In the genomic region with DNA sequence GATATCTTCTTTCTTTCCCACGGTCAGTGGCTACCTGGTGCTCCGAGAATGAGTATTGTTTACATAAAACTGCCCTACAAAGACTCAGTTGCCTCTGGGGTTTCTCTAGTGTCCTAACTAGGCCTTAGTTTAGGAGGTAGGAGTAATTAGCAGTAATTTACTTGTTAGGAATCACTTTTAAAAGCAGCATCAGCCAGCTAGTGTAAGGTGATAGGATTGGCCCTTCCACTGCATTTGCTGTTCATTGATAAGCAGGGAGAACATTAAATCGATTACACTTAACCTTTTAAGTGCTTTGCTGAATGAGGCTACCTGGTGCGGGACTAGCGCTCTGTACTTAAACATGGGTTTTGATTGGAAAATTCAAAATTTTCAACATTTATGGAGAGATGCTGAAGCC, we compare ENCODE assay signal across 8 mouse cellular contexts. TPM values are rescaled to one million over a fixed set of nuclear protein-coding genes. Genes with fewer than 3 reads are reported as not detected.
A peak's percentile ranks its signal among the peaks of the same experiment; 100 is the strongest.
DNase-seq lines count a peak whose midpoint lies in the region; ATAC-seq and TF ChIP-seq lines count a peak whose summit lies in the region.

No protein-coding gene starts in this region.

- H3K4me1 ChIP-seq in megakaryocyte, embryonic 14.5 days: peaks cover 70% of the 10 kb centered on the region
- peaks cover 20% of the 10 kb centered on the region for H3K4me1 ChIP-seq in forebrain, embryonic 14.5 days (ENCODE audit: control insufficient read depth, insufficient read depth, low read length)
- peaks cover 28% of the 10 kb centered on the region for H3K4me1 ChIP-seq in liver, adult 2 months (ENCODE audit: control insufficient read depth, insufficient read depth, low read length)
- H3K4me1 ChIP-seq in stomach, postnatal 0 days (replicated peaks; ENCODE audit: control insufficient read depth, insufficient read depth): peaks cover 14% of the 10 kb centered on the region

- WGBS in forebrain, embryonic 14.5 days: 43% methylated on average over 5 of the region's 5 CpGs
- 26% methylated on average over 5 of the region's 5 CpGs for WGBS in liver, adult 2 months
- WGBS in stomach, postnatal 0 days: 42% methylated on average over 5 of the region's 5 CpGs

- no peak overlapping the region for H3K27ac ChIP-seq in forebrain, embryonic 14.5 days (ENCODE audit: low read depth, low read length)
- H3K27ac ChIP-seq in liver, adult 2 months (replicated peaks; ENCODE audit: insufficient read depth, low read depth, low read length): no peak overlapping the region; the same call in 1 of the 2 replicates
- H3K27ac ChIP-seq in stomach, postnatal 0 days (replicated peaks): peak overlapping the region; percentile 95

- no peak for TF ChIP-seq EP300 in stomach, postnatal 0 days (optimal IDR thresholded peaks at IDR 0.05)

- no peak for DNase-seq in forebrain, embryonic 14.5 days (ENCODE audit: low spot score)
- peak; percentile 67 for DNase-seq in liver, adult 2 months (ENCODE audit: extremely low read depth, low read depth, low spot score)
- no peak for DNase-seq in stomach, postnatal 0 days (ENCODE audit: low spot score)
- no peak for DNase-seq in right cerebral cortex, postnatal 25 days
- no peak for DNase-seq in urinary bladder, adult 2 months (ENCODE audit: low spot score)
- DNase-seq in left cerebral cortex, adult 11 months (ENCODE audit: low spot score): no peak

- H3K79me2 ChIP-seq in liver, adult 2 months (ENCODE audit: control insufficient read depth, insufficient read depth, low read length): peaks cover 17% of the 10 kb centered on the region; the same call in 1 of the 2 replicates

- H3K27me3 ChIP-seq in megakaryocyte, embryonic 14.5 days (replicated peaks): no peaks in the 10 kb centered on the region
- no peaks in the 10 kb centered on the region for H3K27me3 ChIP-seq in forebrain, embryonic 14.5 days (replicated peaks; ENCODE audit: control insufficient read depth, insufficient read depth, low read length)
- H3K27me3 ChIP-seq in liver, adult 2 months (ENCODE audit: control insufficient read depth, insufficient read depth, low read length): no peaks in the 10 kb centered on the region
- H3K27me3 ChIP-seq in stomach, postnatal 0 days (ENCODE audit: control insufficient read depth, insufficient read depth, low read length): no peaks in the 10 kb centered on the region

- H3K9ac ChIP-seq in forebrain, embryonic 14.5 days (ENCODE audit: low read length): peak overlapping the region; percentile 80
- peak overlapping the region; percentile 37; the same call in 1 of the 2 replicates for H3K9ac ChIP-seq in liver, adult 2 months (ENCODE audit: low read depth, low read length)
- peak overlapping the region; percentile 87 for H3K9ac ChIP-seq in stomach, postnatal 0 days (ENCODE audit: low read length)

- H3K4me3 ChIP-seq in megakaryocyte, embryonic 14.5 days (replicated peaks): peak overlapping the region; percentile 96
- H3K4me3 ChIP-seq in forebrain, embryonic 14.5 days (ENCODE audit: low read depth, low read length): peak overlapping the region; percentile 71
- peak overlapping the region; percentile 88; the same call in 1 of the 2 replicates for H3K4me3 ChIP-seq in liver, adult 2 months (ENCODE audit: insufficient read depth, low read depth, low read length)
- peak overlapping the region; percentile 72 for H3K4me3 ChIP-seq in stomach, postnatal 0 days (ENCODE audit: low read depth, low read length)

- ATAC-seq in megakaryocyte, adult 5-6 weeks (ENCODE audit: poor library complexity, severe bottlenecking): no peak
- no peak for ATAC-seq in forebrain, embryonic 14.5 days
- no peak for ATAC-seq in stomach, postnatal 0 days (ENCODE audit: low FRiP score, low TSS enrichment)

- no peak for TF ChIP-seq POLR2A in liver, adult 2 months (IDR thresholded peaks at IDR 0.05; ENCODE audit: extremely low read depth, insufficient read depth, low read length)

- no peaks in the 10 kb centered on the region for H3K9me3 ChIP-seq in megakaryocyte, embryonic 14.5 days
- H3K9me3 ChIP-seq in forebrain, embryonic 14.5 days (replicated peaks; ENCODE audit: control insufficient read depth, low read length): no peaks in the 10 kb centered on the region
- H3K9me3 ChIP-seq in stomach, postnatal 0 days (ENCODE audit: control insufficient read depth, low read length): no peaks in the 10 kb centered on the region

- H3K36me3 ChIP-seq in megakaryocyte, embryonic 14.5 days (replicated peaks; ENCODE audit: low read length): peaks cover 26% of the 10 kb centered on the region
- H3K36me3 ChIP-seq in forebrain, embryonic 14.5 days (ENCODE audit: control insufficient read depth, insufficient read depth, low read length): no peaks in the 10 kb centered on the region
- H3K36me3 ChIP-seq in liver, adult 2 months (ENCODE audit: control insufficient read depth, insufficient read depth, low read length): no peaks in the 10 kb centered on the region
- no peaks in the 10 kb centered on the region for H3K36me3 ChIP-seq in stomach, postnatal 0 days (ENCODE audit: control insufficient read depth, insufficient read depth, low read length)

- TF ChIP-seq CTCF in liver, adult 2 months (IDR thresholded peaks at IDR 0.05; ENCODE audit: low read depth, low read length): no peak
- TF ChIP-seq CTCF in stomach, postnatal 0 days (IDR thresholded peaks at IDR 0.05; ENCODE audit: low read depth): no peak

- peak overlapping the region; percentile 52 for H3K4me2 ChIP-seq in forebrain, embryonic 14.5 days (ENCODE audit: low read length)
- peak overlapping the region; percentile 69 for H3K4me2 ChIP-seq in stomach, postnatal 0 days (replicated peaks; ENCODE audit: low read depth)

RNA-seq across cellular contexts. Expression of a gene that starts 54.5 kb away (rescaled TPM):
- polyA plus RNA-seq in megakaryocyte, embryonic 14.5 days (2012; ENCODE audit: insufficient read depth, low replicate concordance): not detected in 2 replicates
- not detected in 2 replicates for total RNA-seq in megakaryocyte, adult 5-6 weeks (2015)
- total RNA-seq in megakaryocyte, adult 5-6 weeks (2017): 0.22 TPM in 1 of 2 replicates, not detected in the other
- polyA plus RNA-seq in forebrain, embryonic 14.5 days (2014; fragmentation: Nextera tagmentation; extraction: Ambion mirVana): 2.7 and 4.6 TPM in 2 replicates
- under 0.01 and 0.09 TPM in 2 replicates for total RNA-seq in liver, adult 2 months (2014; rRNA removed)
- polyA plus RNA-seq in liver, adult 2 months (2012; rRNA removed): 0.06 and 0.10 TPM in 2 replicates
- polyA plus RNA-seq in stomach, postnatal 0 days (2015; fragmentation: Nextera tagmentation; extraction: Ambion mirVana): 0.12 and 0.21 TPM in 2 replicates
- 0.63 and 0.74 TPM in 2 replicates for polyA plus RNA-seq in urinary bladder, adult 2 months (2012; rRNA removed)

Comparison
In these comparisons a context has a peak if more than half of its experiments do, and no peak if none do; other contexts are left out.
1. H3K9ac ChIP-seq: peak in every context shown above with its lines; median percentile 87 in stomach, postnatal 0 days; 80 in forebrain, embryonic 14.5 days; 37 in liver, adult 2 months.